Mouse (Mus musculus) heart, embryonic 15.5 days (tissue): ENCODE measurements around the gene Sgo1. TPM values are rescaled to one million over a fixed set of nuclear protein-coding genes. Genes with fewer than 3 reads are reported as not detected.

Source experiments
- ATAC-seq: fragments of 200-750 bp; cut with Nextera tagmentation; replicated peaks from 2 replicates; pipeline ENCODE4 v1.8.0; 2017; ENCODE audit warnings: low read depth, moderate TSS enrichment; ENCODE audit not compliant: insufficient number of reproducible peaks, insufficient read depth, low FRiP score
- H3K27ac ChIP-seq: fragments of 300-500 bp; sonication (generic); 2 replicates; pipeline ENCODE4 v1.5.1; 2015; ENCODE audit warnings: mild to moderate bottlenecking, inconsistent platforms
- H3K27me3 ChIP-seq: fragments of 300-500 bp; sonication (generic); 2 replicates; pipeline ENCODE4 v1.6.1; 2015; ENCODE audit warnings: inconsistent platforms
- H3K36me3 ChIP-seq: fragments of 300-500 bp; sonication (generic); 2 replicates; pipeline ENCODE4 v1.6.1; 2015; ENCODE audit warnings: mild to moderate bottlenecking, inconsistent platforms
- H3K4me1 ChIP-seq: fragments of 300-500 bp; sonication (generic); replicated peaks from 2 replicates; pipeline ENCODE4 v1.6.1; 2015; ENCODE audit warnings: inconsistent platforms
- H3K4me2 ChIP-seq: fragments of 300-500 bp; sonication (generic); 2 replicates; pipeline ENCODE4 v1.6.1; 2015; ENCODE audit warnings: inconsistent platforms, mild to moderate bottlenecking, moderate library complexity
- H3K4me3 ChIP-seq: fragments of 300-500 bp; sonication (generic); 2 replicates; pipeline ENCODE4 v1.5.1; 2015; ENCODE audit warnings: mild to moderate bottlenecking, inconsistent platforms
- H3K9ac ChIP-seq: fragments of 300-500 bp; sonication (generic); 2 replicates; pipeline ENCODE4 v1.6.1; 2015; ENCODE audit warnings: mild to moderate bottlenecking, inconsistent platforms
- H3K9me3 ChIP-seq: fragments of 300-500 bp; sonication (generic); replicated peaks from 2 replicates; pipeline ENCODE4 v1.6.1; 2016; ENCODE audit warnings: inconsistent platforms
- WGBS: fragments of 180-500 bp; shearing (Covaris S2); methylation state at CpG from one replicate; pipeline ENCODE4 v1.1.7; 2015; ENCODE audit warnings: mixed read lengths; 5-methylcytosine and 5-hydroxymethylcytosine counted together
- polyA plus RNA-seq: library from polyadenylated mRNA; unstranded; fragments of >200 nt; fragmentation: Nextera tagmentation; extraction: Ambion mirVana; gene quantifications from 2 replicates; pipeline ENCODE4 v1.2.1, GENCODE M21; 2015

Sgo1 gene
- polyA plus RNA-seq, 1 experiment from 2014 or later: 23.6 TPM

DNA sequence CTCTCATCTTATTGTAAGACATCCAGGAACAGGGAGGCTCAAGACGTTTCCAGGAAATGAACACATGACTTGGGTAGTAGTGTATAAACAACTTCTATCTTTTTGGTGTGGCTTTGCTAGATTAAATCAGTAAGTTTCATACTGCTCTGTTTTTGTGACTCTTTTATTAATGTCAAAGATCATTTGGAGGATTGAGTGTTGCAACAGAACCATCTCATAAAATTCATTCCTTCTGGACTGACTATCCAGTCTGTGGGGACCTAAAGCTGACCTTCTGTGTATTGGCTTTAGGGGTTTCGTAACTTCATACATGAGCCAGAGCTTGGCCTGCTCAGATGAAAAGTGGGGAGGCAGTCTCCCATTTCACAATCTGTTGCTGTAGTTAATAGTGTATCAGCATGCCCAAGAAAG is 38.9 kb downstream of the Sgo1 start:
- Histone ChIP-seq H3K36me3 (peaks cover 54% of the 10 kb centered on the region), H3K27me3 (no peaks in the 10 kb centered on the region), H3K9me3 (no peaks in the 10 kb centered on the region), H3K27ac (no peak overlapping the region), H3K4me3 (no peak overlapping the region), H3K4me2 (no peak overlapping the region), H3K9ac (no peak overlapping the region), H3K4me1 (no peaks in the 10 kb centered on the region)
- 81% methylated on average over 2 of the region's 2 CpGs for WGBS
- ATAC-seq: no peak

DNA sequence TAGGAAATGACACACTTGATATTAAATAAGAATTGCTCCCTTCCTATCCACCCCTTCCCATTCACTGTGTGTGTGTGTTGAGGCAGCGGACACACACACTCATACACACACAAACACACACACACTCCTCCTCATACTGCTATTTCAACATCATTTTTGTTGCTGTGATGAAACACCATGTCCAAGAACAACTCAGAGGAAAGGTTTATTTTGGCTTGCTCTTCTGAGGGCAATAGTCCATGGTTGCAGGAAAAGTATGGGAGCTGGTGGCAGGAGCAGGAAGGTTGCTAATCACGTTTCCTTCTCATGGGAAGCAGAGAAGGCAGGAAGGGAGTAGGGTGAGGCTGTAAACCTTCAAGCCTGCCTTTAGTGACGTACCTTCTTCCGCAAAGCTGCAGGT is 45.8 kb downstream of the Sgo1 start:
- Histone ChIP-seq H3K4me2 (no peak overlapping the region), H3K27me3 (no peaks in the 10 kb centered on the region), H3K9ac (no peak overlapping the region), H3K4me1 (no peaks in the 10 kb centered on the region), H3K36me3 (peaks cover 62% of the 10 kb centered on the region), H3K4me3 (no peak overlapping the region), H3K27ac (no peak overlapping the region), H3K9me3 (no peaks in the 10 kb centered on the region)
- 70% methylated on average over 4 of the region's 4 CpGs for WGBS
- no peak for ATAC-seq

DNA sequence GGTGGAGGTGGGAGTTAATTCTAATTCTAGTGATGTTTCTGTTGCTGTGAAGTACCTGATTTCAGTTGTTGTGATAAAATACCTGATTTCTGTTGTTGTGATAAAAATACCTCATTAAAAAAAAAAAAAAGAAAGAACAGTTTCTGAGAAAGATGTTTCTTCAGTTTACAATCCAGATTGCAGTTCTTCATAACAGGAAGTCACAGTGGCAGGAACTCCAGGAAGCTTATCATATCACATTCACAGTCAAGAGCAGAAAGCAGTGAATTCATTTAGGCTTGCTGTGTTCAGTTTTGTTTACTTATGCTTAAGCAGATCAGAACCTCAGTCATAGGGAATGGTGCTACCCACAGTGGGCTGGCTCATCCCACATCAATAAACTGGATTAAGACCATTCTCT is 57.8 kb downstream of the Sgo1 start:
- peaks cover 31% of the 10 kb centered on the region for H3K36me3 ChIP-seq
- H3K27me3 ChIP-seq: no peaks in the 10 kb centered on the region
- H3K9me3 ChIP-seq: no peaks in the 10 kb centered on the region
- H3K9ac ChIP-seq: no peak overlapping the region
- no peak overlapping the region for H3K4me2 ChIP-seq
- H3K27ac ChIP-seq: no peak overlapping the region
- H3K4me1 ChIP-seq: no peaks in the 10 kb centered on the region
- ATAC-seq: no peak
- no peak overlapping the region for H3K4me3 ChIP-seq

DNA sequence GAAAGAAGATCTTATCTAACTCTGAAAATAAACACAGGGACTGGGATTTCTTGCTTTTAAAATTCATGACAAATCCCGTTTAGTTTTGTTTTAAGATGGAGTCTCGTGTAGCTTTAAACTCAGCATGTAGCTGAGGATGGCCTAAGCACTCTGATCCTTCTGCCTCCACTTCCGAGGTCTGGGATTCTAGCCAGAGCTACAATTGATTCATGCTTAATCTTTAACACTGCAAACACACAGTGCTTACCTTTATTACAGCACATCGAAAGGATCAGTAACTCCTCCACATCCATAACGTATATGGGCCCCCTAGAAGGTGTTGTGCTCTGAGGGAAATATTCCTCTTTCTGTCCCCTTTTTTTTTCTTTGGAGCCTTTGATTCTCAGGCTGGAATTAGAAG is 61.0 kb downstream of the Sgo1 start:
- WGBS: 71% methylated on average over 5 of the region's 5 CpGs
- Histone ChIP-seq H3K27me3 (no peaks in the 10 kb centered on the region), H3K36me3 (peaks cover 20% of the 10 kb centered on the region), H3K27ac (no peak overlapping the region), H3K4me1 (0 out of 2 replicates have a peak, but pooled peaks cover 4% of the 10 kb centered on the region), H3K4me3 (no peak overlapping the region), H3K4me2 (no peak overlapping the region), H3K9ac (no peak overlapping the region), H3K9me3 (no peaks in the 10 kb centered on the region)
- ATAC-seq: no peak

DNA sequence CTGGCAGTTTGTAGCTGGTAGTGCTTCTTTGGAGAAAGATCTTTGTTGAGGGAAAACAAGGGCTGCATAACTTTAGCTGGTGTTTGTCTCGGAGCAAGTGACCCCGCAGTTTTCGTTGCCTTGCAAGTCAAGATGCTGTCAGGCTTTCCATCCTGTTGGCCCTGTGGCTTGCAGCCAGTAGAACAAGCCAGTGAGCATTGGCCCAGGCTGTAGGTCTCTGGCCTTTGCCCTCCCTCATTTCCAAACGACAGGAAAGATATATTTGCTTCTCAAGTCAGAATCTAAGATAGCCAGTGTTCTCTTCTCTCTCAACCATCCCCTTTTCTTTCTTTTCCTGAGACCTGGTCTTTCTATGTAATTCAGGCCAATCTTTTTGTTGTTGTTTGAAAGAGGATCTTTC is 61.6 kb downstream of the Sgo1 start:
- Histone ChIP-seq H3K27ac (no peak overlapping the region), H3K4me3 (no peak overlapping the region)

DNA sequence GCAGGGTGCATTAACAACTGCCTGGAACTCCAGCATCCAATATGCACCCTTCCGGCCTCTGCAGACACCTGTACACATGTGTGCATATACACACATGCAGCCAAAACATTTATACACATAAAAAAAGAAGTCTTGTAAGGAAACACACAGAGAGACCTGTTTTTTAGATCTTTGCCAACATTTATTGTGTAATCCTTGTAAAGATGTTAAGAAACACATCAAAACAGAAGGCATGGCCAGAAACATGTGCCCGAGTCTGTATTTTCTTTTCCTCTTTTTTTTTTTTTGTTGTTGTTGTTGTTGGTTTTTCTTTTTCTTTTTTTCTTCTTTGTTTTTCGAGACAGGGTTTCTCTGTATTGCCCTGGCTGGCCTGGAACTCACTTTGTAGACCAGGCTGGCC is 63.0 kb downstream of the Sgo1 start:
- Histone ChIP-seq H3K9me3 (no peaks in the 10 kb centered on the region), H3K4me1 (0 out of 2 replicates have a peak, but pooled peaks cover 4% of the 10 kb centered on the region), H3K4me3 (no peak overlapping the region), H3K36me3 (peaks cover 9% of the 10 kb centered on the region), H3K4me2 (no peak overlapping the region), H3K27ac (no peak overlapping the region), H3K27me3 (no peaks in the 10 kb centered on the region), H3K9ac (no peak overlapping the region)
- WGBS: 88% methylated on average over 3 of the region's 3 CpGs
- ATAC-seq: no peak

More for the DNA sequence above, 61.6 kb downstream of the Sgo1 start:
- Histone ChIP-seq H3K36me3 (peaks cover 15% of the 10 kb centered on the region), H3K9me3 (no peaks in the 10 kb centered on the region), H3K4me2 (no peak overlapping the region), H3K9ac (no peak overlapping the region), H3K4me1 (0 out of 2 replicates have a peak, but pooled peaks cover 4% of the 10 kb centered on the region), H3K27me3 (no peaks in the 10 kb centered on the region)
- 69% methylated on average over 4 of the region's 4 CpGs for WGBS
- no peak for ATAC-seq

Other genes starting within 250 kb of the Sgo1 start
- 0.34 and 0.61 TPM in 2 replicates for gene Efhb, start 226.0 kb downstream of the Sgo1 start, polyA plus RNA-seq
- 64.7 and 70.8 TPM in 2 replicates for gene Rab5a, start 210.1 kb downstream of the Sgo1 start, polyA plus RNA-seq
- gene Pp2d1, start 149.9 kb downstream of the Sgo1 start, polyA plus RNA-seq: 0.18 and 0.21 TPM in 2 replicates
- gene Kat2b, start 122.5 kb downstream of the Sgo1 start, polyA plus RNA-seq: 9.7 and 10.1 TPM in 2 replicates
- gene Sult1c2, start 157.0 kb upstream of the Sgo1 start, polyA plus RNA-seq: 0.08 TPM in 1 of 2 replicates, not detected in the other